Mouse (Mus musculus) CH12.LX (cell line): ENCODE results near the gene Adora1. TPM values are rescaled to one million over a fixed set of nuclear protein-coding genes. Genes with fewer than 3 reads are reported as not detected.

ENCODE experiments used
- DNase-seq: peaks from one replicate; pipeline ENCODE4 v3.0.0-alpha.2; 2013; ENCODE audit errors: extremely low read depth
- H3K27ac ChIP-seq: 2 replicates; pipeline ENCODE4 v1.5.1; 2012; ENCODE audit warnings: low read depth, mild to moderate bottlenecking, control low read depth, moderate library complexity; ENCODE audit not compliant: insufficient read depth
- H3K27me3 ChIP-seq: replicated peaks from 2 replicates; pipeline ENCODE3; 2012; ENCODE audit warnings: inconsistent platforms
- H3K36me3 ChIP-seq, 2 experiments: replicated peaks in 1 of 2; 2 replicates each; pipeline versions ENCODE3 to v1.6.1; 2012; ENCODE audit warnings: inconsistent platforms in 1 of 2, low read length in 1 of 2, mild to moderate bottlenecking in 1 of 2, mixed read lengths in 1 of 2, moderate library complexity in 1 of 2; ENCODE audit not compliant: control insufficient read depth in 1 of 2, insufficient read depth in 1 of 2
- H3K4me1 ChIP-seq, 2 experiments: 2 replicates each; pipeline ENCODE4 v1.6.1; 2012; ENCODE audit warnings: inconsistent platforms in 1 of 2, moderate library complexity in 1 of 2; ENCODE audit not compliant: insufficient read depth in 2 of 2, control insufficient read depth in 1 of 2
- H3K4me2 ChIP-seq: 2 replicates; pipeline ENCODE4 v1.6.1; 2012; ENCODE audit warnings: low read depth, mild to moderate bottlenecking, control low read depth; ENCODE audit not compliant: poor library complexity, insufficient read depth, severe bottlenecking
- H3K4me3 ChIP-seq, 3 experiments: fragments of 150-350 bp in 1 of 3; sonication (generic) in 1 of 3; replicated peaks in 1 of 3; 2 replicates each; pipeline versions ENCODE3 to v1.5.1; 2011 to 2012; ENCODE audit warnings: low read depth in 2 of 3, low read length in 2 of 3, mild to moderate bottlenecking in 2 of 3, moderate library complexity in 2 of 3, control low read depth in 1 of 3, improper control_type of control experiment in 1 of 3, inconsistent platforms in 1 of 3, mixed read lengths in 1 of 3; ENCODE audit not compliant: poor library complexity in 1 of 3
- H3K79me2 ChIP-seq: replicated peaks from 2 replicates; pipeline ENCODE4 v1.6.1; 2012; ENCODE audit warnings: mild to moderate bottlenecking, moderate library complexity; ENCODE audit not compliant: control insufficient read depth, poor library complexity, insufficient read depth, severe bottlenecking; ENCODE audit errors: extremely low read depth
- H3K9ac ChIP-seq: 2 replicates; pipeline ENCODE4 v1.6.1; 2012; ENCODE audit warnings: low read depth, mild to moderate bottlenecking, control low read depth, moderate library complexity; ENCODE audit not compliant: insufficient read depth
- H3K9me3 ChIP-seq: replicated peaks from 2 replicates; pipeline ENCODE3; 2012; ENCODE audit warnings: low read length, inconsistent platforms, mixed read lengths
- BHLHE40 ChIP-seq: IDR thresholded peaks from 2 replicates; pipeline ENCODE4 v1.6.1; 2011; ENCODE audit warnings: mild to moderate bottlenecking, low read depth, low read length, improper control_type of control experiment
- CHD1 ChIP-seq: IDR thresholded peaks from 2 replicates; pipeline ENCODE4 v1.6.1; 2012; ENCODE audit warnings: low read depth, low read length, improper control_type of control experiment, inconsistent platforms
- CTCF ChIP-seq, 2 experiments: IDR thresholded peaks in 1 of 2; conservative IDR thresholded peaks in 1 of 2; 2 replicates each; pipeline ENCODE4 v1.5.1; 2011 to 2012; ENCODE audit warnings: low read depth in 2 of 2, low read length in 2 of 2, improper control_type of control experiment in 1 of 2, inconsistent platforms in 1 of 2, mild to moderate bottlenecking in 1 of 2, moderate library complexity in 1 of 2
- ELF1 ChIP-seq: IDR thresholded peaks from 2 replicates; pipeline ENCODE4 v1.6.1; 2014; ENCODE audit warnings: low read depth, mild to moderate bottlenecking, inconsistent platforms, low read length, improper control_type of control experiment
- GABPA ChIP-seq: IDR thresholded peaks from 2 replicates; pipeline ENCODE4 v1.6.1; 2012; ENCODE audit warnings: low read depth, low read length, improper control_type of control experiment, inconsistent platforms; ENCODE audit not compliant: insufficient replicate concordance
- HCFC1 ChIP-seq: IDR thresholded peaks from 2 replicates; pipeline ENCODE4 v1.6.1; 2012; ENCODE audit warnings: low read depth, mild to moderate bottlenecking, inconsistent platforms, low read length, improper control_type of control experiment
- IRF4 ChIP-seq: IDR thresholded peaks from 2 replicates; pipeline ENCODE4 v1.6.1; 2014; ENCODE audit warnings: low read depth, mild to moderate bottlenecking, inconsistent platforms, low read length, improper control_type of control experiment
- MAX ChIP-seq: IDR thresholded peaks from 2 replicates; pipeline ENCODE4 v1.6.1; 2011; ENCODE audit warnings: low read length, improper control_type of control experiment
- MEF2A ChIP-seq: IDR thresholded peaks from 2 replicates; pipeline ENCODE4 v1.6.1; 2014; ENCODE audit warnings: low read depth, mild to moderate bottlenecking, inconsistent platforms, low read length, improper control_type of control experiment, borderline replicate concordance
- NELFE ChIP-seq: IDR thresholded peaks from 2 replicates; pipeline ENCODE4 v1.6.1; 2011; ENCODE audit warnings: low read depth, low read length, improper control_type of control experiment
- NRF1 ChIP-seq: IDR thresholded peaks from 2 replicates; pipeline ENCODE4 v1.6.1; 2014; ENCODE audit warnings: low read depth, mild to moderate bottlenecking, inconsistent platforms, low read length, improper control_type of control experiment, moderate library complexity
- POLR2A ChIP-seq: IDR thresholded peaks from 2 replicates; pipeline ENCODE4 v1.6.1; 2011; ENCODE audit warnings: low read depth, mild to moderate bottlenecking, improper control_type of control experiment, low read length
- RAD21 ChIP-seq: IDR thresholded peaks from 2 replicates; pipeline ENCODE4 v1.6.1; 2011; ENCODE audit warnings: low read depth, mild to moderate bottlenecking, low read length, improper control_type of control experiment, moderate library complexity
- SMC3 ChIP-seq: IDR thresholded peaks from 2 replicates; pipeline ENCODE4 v1.6.1; 2011; ENCODE audit warnings: low read depth, low read length, improper control_type of control experiment
- TCF12 ChIP-seq: IDR thresholded peaks from 2 replicates; pipeline ENCODE4 v1.6.1; 2014; ENCODE audit warnings: low read depth, mild to moderate bottlenecking, inconsistent platforms, low read length, improper control_type of control experiment
- USF1 ChIP-seq: IDR thresholded peaks from 2 replicates; pipeline ENCODE4 v1.6.1; 2014; ENCODE audit warnings: low read depth, mild to moderate bottlenecking, inconsistent platforms, low read length, improper control_type of control experiment
- ZC3H11A ChIP-seq: IDR thresholded peaks from 2 replicates; pipeline ENCODE4 v1.6.1; 2012; ENCODE audit warnings: low read depth, mild to moderate bottlenecking, inconsistent platforms, low read length, improper control_type of control experiment
- dilution Hi-C: fragments of 300-500 bp; cut with MboI; formaldehyde crosslinking; loops from 2 replicates; pipeline ENCODE4 v1.14.3; 2020; ENCODE audit warnings: low sequenced_read_pairs; ENCODE audit not compliant: extremely low pct_unique_long_range_greater_than_20kb, extremely low pct_ligation_motif_present
- in situ Hi-C: fragments of 300-500 bp; cut with MboI; formaldehyde crosslinking; loops from 3 replicates; pipeline ENCODE4 v1.14.3; 2019; ENCODE audit warnings: low sequenced_read_pairs, low pct_ligation_motif_present, low pct_unique_long_range_greater_than_20kb, mixed read lengths
- polyA plus RNA-seq: library from polyadenylated mRNA; unstranded; fragments of >175 nt; gene quantifications from 2 replicates; pipeline ENCODE4 v1.2.1, GENCODE M21; 2012; ENCODE audit warnings: low read depth; ENCODE audit not compliant: insufficient read length
- total RNA-seq, 2 experiments: library from RNA; depleted of rRNA; stranded (reverse); fragments of 300-350 nt in 1 of 2; fragments of >200 nt in 1 of 2; gene quantifications; 2 replicates each; pipeline ENCODE4 v1.2.3; 2012 to 2014

The Adora1 gene
- total and polyA plus RNA-seq, 3 experiments: 0.20 TPM; not detected in 2

- peak; percentile 97 for TF ChIP-seq RAD21
- no peak for TF ChIP-seq USF1
- peak; percentile 89 for TF ChIP-seq ZC3H11A
- TF ChIP-seq BHLHE40: peak; percentile 40; the same call in 1 of the 2 replicates
- TF ChIP-seq MEF2A: no peak
- no peak for TF ChIP-seq POLR2A
- TF ChIP-seq IRF4: no peak
- TF ChIP-seq MAX: peak; percentile 37; the same call in 1 of the 2 replicates
- TF ChIP-seq SMC3: peak; percentile 99
- TF ChIP-seq CTCF (conservative IDR thresholded peaks at IDR 0.05 in 1 of 2, IDR thresholded peaks at IDR 0.05 in 1 of 2; ENCODE audit: low read depth in 2 of 2, low read length in 2 of 2): peak; percentile 21 to 97; a peak in 2 of 4 replicates
- TF ChIP-seq CHD1: no peak
- TF ChIP-seq NELFE: peak; percentile 17; the same call in 1 of the 2 replicates
- peak; percentile 32; the same call in 1 of the 2 replicates for TF ChIP-seq TCF12
- 0 out of 2 replicates have a peak, but pooled peaks have one; percentile 10 for TF ChIP-seq ELF1
- 0 out of 2 replicates have a peak, but pooled peaks have one; percentile 13 for TF ChIP-seq NRF1
- dilution Hi-C loops (no loop called here), in situ Hi-C loops (loop anchor here (5.0 to 10.0 kb wide), 2 partner anchors 51 to 92 kb away; no protein-coding TSS in a partner anchor)
- peaks cover 12 to 64% of the 10 kb centered on the region in 2 experiments for H3K4me1 ChIP-seq
- peak; percentile 89 for DNase-seq
- H3K27me3 ChIP-seq: no peaks in the 10 kb centered on the region
- H3K9me3 ChIP-seq: no peaks in the 10 kb centered on the region
- no peak overlapping the region for H3K4me3 ChIP-seq
- no peaks in the 10 kb centered on the region for H3K79me2 ChIP-seq
- no peak overlapping the region for H3K9ac ChIP-seq
- H3K4me2 ChIP-seq: no peak overlapping the region; the same call in 1 of the 2 replicates
- H3K27ac ChIP-seq: no peak overlapping the region
- H3K36me3 ChIP-seq: no peaks in the 10 kb centered on the region
Observed at GRCm38 (mm10) chr1:134243948-134244914, 9.0 kb upstream of the Adora1 start.

GRCm38 (mm10) chr1:134243505-134243904 is 8.3 kb upstream of the Adora1 start:
- Histone ChIP-seq H3K36me3 (no peaks in the 10 kb centered on the region), H3K4me2 (no peak overlapping the region), H3K27ac (no peak overlapping the region), H3K4me1 (peaks cover 12 to 70% of the 10 kb centered on the region in 2 experiments), H3K27me3 (no peaks in the 10 kb centered on the region), H3K79me2 (no peaks in the 10 kb centered on the region), H3K4me3 (no peak overlapping the region), H3K9ac (no peak overlapping the region), H3K9me3 (no peaks in the 10 kb centered on the region)
- dilution Hi-C loops (no loop called here), in situ Hi-C loops (loop anchor here (5.0 to 10.0 kb wide), 2 partner anchors 51 to 91 kb away; no protein-coding TSS in a partner anchor)
- TF ChIP-seq GABPA (no peak), HCFC1 (no peak)
- DNase-seq: peak; percentile 39
